Mouse (Mus musculus) neural tube, embryonic 14.5 days (tissue): Measurements from ENCODE around the gene Ip6k3. TPM values are rescaled to one million over a fixed set of nuclear protein-coding genes. Genes with fewer than 3 reads are reported as not detected.

Experiments
- polyA plus RNA-seq: library from polyadenylated mRNA; unstranded; fragments of >200 nt; fragmentation: Nextera tagmentation; extraction: Ambion mirVana; gene quantifications from 2 replicates; pipeline ENCODE4 v1.2.1, GENCODE M21; 2014

The Ip6k3 gene
- polyA plus RNA-seq, 1 experiment from 2014 or later = 0.62 TPM

Other genes with a start within 250 kb of the Ip6k3 start
- 18.8 and 23.8 TPM in 2 replicates for gene Phf1, start 234.7 kb downstream of the Ip6k3 start, polyA plus RNA-seq
- 112 and 127 TPM in 2 replicates for gene Cuta, start 228.2 kb downstream of the Ip6k3 start, polyA plus RNA-seq
- gene Syngap1, start 226.5 kb downstream of the Ip6k3 start, polyA plus RNA-seq = 5.2 and 7.4 TPM in 2 replicates
- 10.8 and 11.4 TPM in 2 replicates for gene Zbtb9, start 194.6 kb downstream of the Ip6k3 start, polyA plus RNA-seq
- gene Bak1, start 138.8 kb downstream of the Ip6k3 start, polyA plus RNA-seq = 4.6 and 5.3 TPM in 2 replicates
- gene Itpr3, start 110.5 kb downstream of the Ip6k3 start, polyA plus RNA-seq = 0.50 and 1.8 TPM in 2 replicates
- 288 and 349 TPM in 2 replicates for gene Uqcc2, start 33.9 kb downstream of the Ip6k3 start, polyA plus RNA-seq
- 15.6 and 18.0 TPM in 2 replicates for gene Lemd2, start 36.7 kb upstream of the Ip6k3 start, polyA plus RNA-seq